Mouse (Mus musculus): ENCODE results near the gene Vsig2. TPM values are rescaled to one million over a fixed set of nuclear protein-coding genes. Genes with fewer than 3 reads are reported as not detected.

The Vsig2 gene
- polyA plus RNA-seq, 1 experiment, result not detected

- TF ChIP-seq TAL1 (IDR thresholded peaks at IDR 0.05; ENCODE audit: low read length), result no peak
- TF ChIP-seq GATA1 (IDR thresholded peaks at IDR 0.05; ENCODE audit: low read length), result no peak
- Histone ChIP-seq H3K4me3 (replicated peaks) (peak overlapping the region; percentile 59), H3K9me3 (ENCODE audit: control insufficient read depth, low read length) (no peaks in the 10 kb centered on the region), H3K27me3 (ENCODE audit: control insufficient read depth) (peaks cover 12% of the 10 kb centered on the region), H3K4me1 (ENCODE audit: control insufficient read depth) (peaks cover 13% of the 10 kb centered on the region), H3K36me3 (ENCODE audit: control insufficient read depth) (no peaks in the 10 kb centered on the region)
These were observed 4.9 kb downstream of the Vsig2 start for GRCm38 (mm10) chr9:37543869-37544440.

GRCm38 (mm10) chr9:37544447-37545165 lies 5.6 kb downstream of the Vsig2 start:
- H3K9me3 ChIP-seq (ENCODE audit: control insufficient read depth, low read length), result no peaks in the 10 kb centered on the region
- TF ChIP-seq TAL1 (IDR thresholded peaks at IDR 0.05; ENCODE audit: low read length) (no peak), GATA1 (IDR thresholded peaks at IDR 0.05; ENCODE audit: low read length) (no peak)
- H3K36me3 ChIP-seq (ENCODE audit: control insufficient read depth), result no peaks in the 10 kb centered on the region
- H3K27me3 ChIP-seq (ENCODE audit: control insufficient read depth), result peaks cover 12% of the 10 kb centered on the region
- H3K4me3 ChIP-seq (replicated peaks), result peak overlapping the region; percentile 59
- peaks cover 13% of the 10 kb centered on the region for H3K4me1 ChIP-seq (ENCODE audit: control insufficient read depth)

- Histone ChIP-seq H3K27me3 (ENCODE audit: control insufficient read depth) (peaks cover 14% of the 10 kb centered on the region), H3K4me1 (ENCODE audit: control insufficient read depth) (peaks cover 13% of the 10 kb centered on the region), H3K36me3 (ENCODE audit: control insufficient read depth) (no peaks in the 10 kb centered on the region), H3K4me3 (replicated peaks) (peak overlapping the region; percentile 59), H3K9me3 (ENCODE audit: control insufficient read depth, low read length) (no peaks in the 10 kb centered on the region)
- no peak for TF ChIP-seq GATA1 (IDR thresholded peaks at IDR 0.05; ENCODE audit: low read length)
- TF ChIP-seq TAL1 (IDR thresholded peaks at IDR 0.05; ENCODE audit: low read length), result no peak
These were observed 6.1 kb downstream of the Vsig2 start for GRCm38 (mm10) chr9:37545166-37545610.

- H3K9me3 ChIP-seq (ENCODE audit: control insufficient read depth, low read length), result no peaks in the 10 kb centered on the region
- H3K36me3 ChIP-seq (ENCODE audit: control insufficient read depth), result no peaks in the 10 kb centered on the region
- peaks cover 21% of the 10 kb centered on the region for H3K27me3 ChIP-seq (ENCODE audit: control insufficient read depth)
- no peak overlapping the region for H3K4me3 ChIP-seq (replicated peaks)
- TF ChIP-seq TAL1 (IDR thresholded peaks at IDR 0.05; ENCODE audit: low read length), result no peak
- no peak for TF ChIP-seq GATA1 (IDR thresholded peaks at IDR 0.05; ENCODE audit: low read length)
- H3K4me1 ChIP-seq (ENCODE audit: control insufficient read depth), result peaks cover 15% of the 10 kb centered on the region
These were observed 6.9 kb downstream of the Vsig2 start for GRCm38 (mm10) chr9:37545847-37546452.

- peaks cover 30% of the 10 kb centered on the region for H3K27me3 ChIP-seq (ENCODE audit: control insufficient read depth)
- H3K4me1 ChIP-seq (ENCODE audit: control insufficient read depth), result peaks cover 18% of the 10 kb centered on the region
- no peak for TF ChIP-seq GATA1 (IDR thresholded peaks at IDR 0.05; ENCODE audit: low read length)
- TF ChIP-seq TAL1 (IDR thresholded peaks at IDR 0.05; ENCODE audit: low read length), result no peak
- H3K9me3 ChIP-seq (ENCODE audit: control insufficient read depth, low read length), result no peaks in the 10 kb centered on the region
- no peak overlapping the region for H3K4me3 ChIP-seq (replicated peaks)
- H3K36me3 ChIP-seq (ENCODE audit: control insufficient read depth), result no peaks in the 10 kb centered on the region
These were observed 7.8 kb downstream of the Vsig2 start for GRCm38 (mm10) chr9:37546889-37547288.

- H3K4me3 ChIP-seq (replicated peaks), result no peak overlapping the region
- TF ChIP-seq GATA1 (IDR thresholded peaks at IDR 0.05; ENCODE audit: low read length) (no peak), TAL1 (IDR thresholded peaks at IDR 0.05; ENCODE audit: low read length) (no peak)
- no peaks in the 10 kb centered on the region for H3K9me3 ChIP-seq (ENCODE audit: control insufficient read depth, low read length)
- peaks cover 39% of the 10 kb centered on the region for H3K4me1 ChIP-seq (ENCODE audit: control insufficient read depth)
- peaks cover 40% of the 10 kb centered on the region for H3K27me3 ChIP-seq (ENCODE audit: control insufficient read depth)
- H3K36me3 ChIP-seq (ENCODE audit: control insufficient read depth), result no peaks in the 10 kb centered on the region
These were observed 11.4 kb downstream of the Vsig2 start for GRCm38 (mm10) chr9:37550435-37550834.

GRCm38 (mm10) chr9:37551751-37552531 lies 12.9 kb downstream of the Vsig2 start:
- peaks cover 40% of the 10 kb centered on the region for H3K4me1 ChIP-seq (ENCODE audit: control insufficient read depth)

GRCm38 (mm10) chr9:37552536-37553293 lies 13.7 kb downstream of the Vsig2 start, which contains the start of gene Nrgn:
TSS of gene Nrgn (minus strand) at chr9:37552904.
- no peaks in the 10 kb centered on the region for H3K36me3 ChIP-seq (ENCODE audit: control insufficient read depth)
- H3K9me3 ChIP-seq (ENCODE audit: control insufficient read depth, low read length), result no peaks in the 10 kb centered on the region
- peaks cover 32% of the 10 kb centered on the region for H3K27me3 ChIP-seq (ENCODE audit: control insufficient read depth)
- no peak for TF ChIP-seq TAL1 (IDR thresholded peaks at IDR 0.05; ENCODE audit: low read length)
- TF ChIP-seq GATA1 (IDR thresholded peaks at IDR 0.05; ENCODE audit: low read length), result no peak
- peaks cover 40% of the 10 kb centered on the region for H3K4me1 ChIP-seq (ENCODE audit: control insufficient read depth)
- H3K4me3 ChIP-seq (replicated peaks), result peak within 1 kb of the TSS; percentile 60

More at GRCm38 (mm10) chr9:37551751-37552531, 12.9 kb downstream of the Vsig2 start:
- H3K4me3 ChIP-seq (replicated peaks), result peak overlapping the region; percentile 60
- H3K9me3 ChIP-seq (ENCODE audit: control insufficient read depth, low read length), result no peaks in the 10 kb centered on the region
- no peaks in the 10 kb centered on the region for H3K36me3 ChIP-seq (ENCODE audit: control insufficient read depth)
- H3K27me3 ChIP-seq (ENCODE audit: control insufficient read depth), result peaks cover 32% of the 10 kb centered on the region
- no peak for TF ChIP-seq GATA1 (IDR thresholded peaks at IDR 0.05; ENCODE audit: low read length)
- no peak for TF ChIP-seq TAL1 (IDR thresholded peaks at IDR 0.05; ENCODE audit: low read length)
